Mouse (Mus musculus) embryo, embryonic 9.5 days (tissue): ENCODE data around the gene Slc27a5.

ENCODE experiments used
- DNase-seq: peaks from one replicate; pipeline ENCODE4 v3.0.0-alpha.2; 2017; ENCODE audit errors: extremely low spot score

Slc27a5 gene

GRCm38 (mm10) chr7:12998053-12998452 is at the start of gene Slc27a5:
Gene Slc27a5, minus strand, starts transcription at chr7:12998192.
- no peak for DNase-seq

GRCm38 (mm10) chr7:13046084-13046483 is 48.1 kb upstream of the Slc27a5 start:
- peak; percentile 66 for DNase-seq

- DNase-seq: no peak
These were observed 46.2 kb upstream of the Slc27a5 start for GRCm38 (mm10) chr7:13044254-13044625.

DNA sequence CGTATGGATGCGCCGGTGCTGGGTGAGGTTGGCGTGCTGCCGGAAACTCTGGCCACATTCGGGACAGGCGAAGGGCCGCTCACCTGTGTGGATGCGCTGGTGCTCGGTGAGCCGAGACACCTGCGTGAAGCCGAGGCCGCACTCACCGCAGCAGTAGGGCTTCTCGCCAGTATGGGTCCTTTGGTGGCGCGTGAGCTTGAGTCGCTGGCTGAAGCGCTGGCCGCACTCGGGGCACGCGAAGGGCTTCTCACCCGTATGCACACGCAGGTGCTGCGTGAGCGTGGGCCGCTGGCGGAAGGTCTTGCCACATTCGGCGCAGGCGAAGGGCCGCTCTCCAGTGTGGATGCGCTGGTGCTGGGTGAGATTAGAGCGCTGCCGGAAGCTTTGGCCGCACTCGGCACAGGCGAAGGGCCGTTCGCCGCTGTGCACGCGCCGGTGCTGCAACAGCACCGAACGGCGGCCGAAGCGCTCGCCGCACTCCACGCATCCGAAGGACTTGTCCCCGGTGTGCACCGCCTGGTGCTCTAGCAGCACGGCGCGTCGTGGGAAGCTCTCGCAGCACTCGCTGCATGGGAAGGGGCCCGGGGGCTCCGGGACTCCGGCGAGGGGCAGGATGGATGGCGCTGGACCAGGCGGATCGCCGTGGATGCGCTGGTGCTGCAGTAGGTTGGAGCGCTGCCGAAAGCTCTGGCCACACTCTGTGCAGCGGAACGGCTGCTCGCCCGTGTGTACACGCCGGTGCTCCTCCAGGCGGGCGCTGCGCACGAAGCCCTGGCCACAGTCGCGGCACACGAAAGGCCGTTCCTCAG is 45.7 kb upstream of the Slc27a5 start:
- peak; percentile 58 for DNase-seq

GRCm38 (mm10) chr7:13043120-13043444 is 45.1 kb upstream of the Slc27a5 start:
- DNase-seq: no peak

DNA sequence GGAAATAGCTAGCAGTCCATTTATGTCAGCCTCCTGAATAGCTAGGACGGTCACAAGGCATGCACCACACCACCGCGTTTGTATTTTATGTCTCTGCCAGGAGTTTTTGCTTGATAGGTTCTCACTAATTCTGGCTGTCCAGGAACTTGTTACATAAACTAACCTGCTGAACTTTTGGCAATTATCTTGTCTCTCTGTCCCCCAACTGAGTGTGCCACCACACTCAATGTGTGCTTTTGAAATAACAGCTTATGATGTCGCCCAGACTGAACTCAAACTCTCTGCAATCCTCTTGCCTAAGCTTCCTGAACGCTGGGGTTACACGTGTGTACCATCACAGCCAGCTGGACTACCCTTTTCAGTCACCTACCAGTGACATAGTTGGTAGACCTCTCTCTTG is 44.5 kb upstream of the Slc27a5 start:
- DNase-seq: no peak

GRCm38 (mm10) chr7:13041256-13041655 is 43.3 kb upstream of the Slc27a5 start:
- DNase-seq: no peak

DNA sequence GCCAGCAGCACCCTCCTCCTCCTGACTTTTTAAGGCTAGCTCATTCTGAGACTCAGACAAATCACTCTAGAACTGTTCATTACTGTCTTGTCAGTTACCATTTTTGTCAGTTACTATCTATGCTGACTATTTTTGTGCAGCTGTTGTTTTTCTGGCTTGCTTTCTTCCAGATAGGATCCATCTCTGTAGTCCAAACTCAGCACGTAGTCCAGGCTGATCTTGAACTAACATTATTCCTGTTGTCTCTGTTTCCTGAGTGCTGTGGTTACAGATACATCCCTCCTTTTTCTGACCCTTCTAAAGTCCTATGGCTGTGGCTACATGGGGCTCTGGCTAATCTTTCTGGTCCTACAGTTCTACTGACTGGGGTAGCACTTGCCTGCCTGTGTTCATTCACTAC is 41.2 kb upstream of the Slc27a5 start:
- DNase-seq: no peak

GRCm38 (mm10) chr7:13038621-13039169 is 40.7 kb upstream of the Slc27a5 start:
- DNase-seq: no peak

DNA sequence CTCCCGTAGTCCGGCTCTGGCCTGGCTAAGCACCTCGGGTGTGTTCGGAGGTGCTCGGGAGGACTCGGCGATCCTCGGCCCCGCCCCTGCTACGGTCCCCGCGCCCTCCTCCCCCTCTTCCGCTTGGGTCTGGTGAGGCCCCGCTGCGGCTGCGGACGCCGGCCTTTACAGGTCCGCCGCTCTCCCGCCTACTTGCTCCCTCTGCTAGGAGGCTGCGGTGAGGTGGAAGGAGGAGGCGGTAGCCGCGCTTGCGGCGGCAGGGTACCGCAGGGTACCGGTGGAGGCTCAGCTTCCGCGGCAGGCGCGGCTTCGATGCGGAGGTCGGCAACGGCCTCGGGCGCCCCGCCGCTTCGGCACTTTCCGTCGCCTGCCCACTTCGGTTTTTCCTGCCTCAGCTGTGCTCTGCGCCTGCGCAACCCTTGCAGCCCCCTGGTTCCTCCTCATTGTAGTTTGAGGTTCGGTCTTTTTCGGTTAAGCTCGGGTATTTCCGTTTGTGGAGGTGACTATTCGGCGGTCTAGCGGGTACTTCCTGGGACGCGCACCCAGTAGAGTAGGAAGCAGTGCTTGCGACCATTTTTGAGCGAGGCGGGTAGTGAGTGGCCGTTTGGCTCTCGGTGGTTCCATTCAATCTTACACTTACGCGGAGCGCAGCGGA is 40.0 kb upstream of the Slc27a5 start, which contains the start of gene Ube2m:
Gene Ube2m (minus strand): TSS at position 375 of the 655 bp plus-strand sequence.
- DNase-seq: peak; percentile 99

- DNase-seq: no peak
These were observed 39.4 kb upstream of the Slc27a5 start for GRCm38 (mm10) chr7:13037366-13037765.

- DNase-seq: no peak
These were observed 38.8 kb upstream of the Slc27a5 start for GRCm38 (mm10) chr7:13036806-13037205.

DNA sequence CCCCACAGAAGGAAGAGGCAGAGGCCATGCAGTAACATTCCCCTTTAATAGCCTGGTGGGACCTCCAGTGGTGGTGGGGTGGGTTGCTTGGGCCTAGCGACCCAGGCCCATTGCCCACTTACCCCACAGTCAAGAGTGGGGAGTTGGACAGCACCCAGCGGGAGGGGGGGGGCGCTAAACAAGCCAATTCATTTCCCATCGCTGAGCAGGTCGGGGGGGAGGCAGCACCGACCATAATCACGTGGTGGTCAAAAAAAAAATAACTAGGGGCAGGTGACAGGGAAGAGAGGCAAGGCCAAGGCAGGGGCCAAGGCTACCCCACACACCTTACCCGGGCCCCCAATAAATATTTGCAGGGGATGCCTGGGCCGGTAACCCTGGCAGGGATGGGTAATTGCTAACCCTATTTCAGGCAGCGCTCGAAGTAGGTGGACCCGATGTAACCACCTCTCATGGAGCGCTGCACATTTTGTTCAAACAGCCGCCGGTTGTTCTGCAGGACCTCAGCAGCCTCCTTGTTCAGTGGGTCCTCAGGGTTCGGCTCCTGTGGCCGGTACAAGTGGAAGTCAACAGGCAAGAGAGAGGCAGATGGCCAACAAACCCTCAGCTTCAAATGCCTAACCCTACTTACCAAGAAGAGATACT is 37.3 kb upstream of the Slc27a5 start:
- no peak for DNase-seq

GRCm38 (mm10) chr7:13034148-13034977 is 36.4 kb upstream of the Slc27a5 start, which contains the start of gene Chmp2a:
Gene Chmp2a, minus strand, starts transcription at chr7:13034807.
- peak; percentile 98 for DNase-seq

DNA sequence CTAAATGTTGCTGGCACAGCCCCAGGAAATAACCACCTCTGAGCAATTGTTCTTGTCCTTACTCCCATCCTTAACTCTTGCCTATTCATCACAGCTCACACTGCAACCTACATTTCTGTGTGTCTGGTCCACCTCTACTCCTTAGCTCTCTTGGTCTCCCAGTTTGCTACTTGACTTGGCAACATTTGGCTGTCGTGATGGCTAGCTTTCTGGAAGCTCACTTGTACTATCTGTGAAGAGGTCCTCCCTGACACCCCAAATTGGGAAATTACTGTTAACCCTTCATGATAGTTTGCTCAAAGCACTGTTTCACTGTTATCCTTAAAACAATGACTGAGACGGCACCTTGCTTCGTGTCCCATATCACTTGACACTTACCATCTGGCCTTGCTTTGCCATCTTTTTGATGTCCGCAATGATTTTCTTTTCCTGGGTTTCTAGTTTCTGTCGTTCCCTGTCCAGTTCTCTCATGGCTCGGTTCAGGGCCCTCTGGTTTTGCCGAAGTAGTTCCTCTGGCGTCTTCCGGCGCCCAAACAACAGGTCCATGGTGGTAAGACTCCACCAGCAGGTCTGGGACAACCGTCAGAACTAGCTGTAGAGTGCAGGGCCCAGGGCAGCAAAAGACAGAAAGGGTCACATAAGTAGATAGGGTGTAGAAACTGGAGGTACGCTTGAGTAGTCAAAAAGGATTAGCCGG is 35.6 kb upstream of the Slc27a5 start:
- DNase-seq: no peak

- DNase-seq: no peak
These were observed 34.5 kb upstream of the Slc27a5 start for GRCm38 (mm10) chr7:13032541-13032940.

GRCm38 (mm10) chr7:13031983-13032382 is 34.0 kb upstream of the Slc27a5 start:
- no peak for DNase-seq

DNA sequence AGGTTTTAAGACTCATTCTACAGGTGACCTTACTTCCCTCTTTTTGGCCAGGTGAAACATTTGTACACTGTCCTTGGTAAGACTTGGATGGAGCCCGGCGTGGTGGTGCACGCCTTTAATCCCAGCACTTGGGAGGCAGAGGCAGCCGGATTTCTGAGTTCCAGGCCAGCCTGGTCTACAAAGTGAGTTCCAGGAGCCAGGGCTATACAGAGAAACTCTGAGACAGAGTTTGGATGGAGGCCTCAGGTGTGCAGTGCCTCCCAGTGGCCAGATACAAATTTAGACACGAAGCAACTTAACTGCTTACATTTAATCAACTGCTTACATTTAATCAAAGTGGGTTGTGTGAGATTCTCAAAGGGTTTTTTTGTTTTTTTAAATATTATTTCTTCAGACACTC is 33.1 kb upstream of the Slc27a5 start:
- DNase-seq: no peak

DNA sequence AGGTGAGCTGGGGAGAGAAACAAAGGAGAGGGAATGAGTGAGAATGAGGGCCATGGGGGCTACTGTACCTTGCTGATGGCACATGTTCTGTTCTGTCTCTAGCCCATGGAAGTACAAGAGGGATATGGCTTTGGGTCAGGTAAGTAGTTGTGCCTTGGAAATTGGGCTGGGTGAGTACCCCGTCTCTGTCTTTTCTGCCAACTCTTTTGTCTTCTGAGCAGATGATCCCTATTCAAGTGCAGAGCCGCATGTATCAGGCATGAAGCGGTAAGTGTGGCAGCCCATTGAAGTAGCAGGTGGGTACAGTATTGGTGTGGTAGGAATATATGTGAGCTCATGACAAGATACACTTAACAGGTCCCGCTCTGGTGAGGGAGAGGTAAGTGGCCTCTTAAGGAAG is 31.0 kb upstream of the Slc27a5 start:
- DNase-seq: no peak

DNA sequence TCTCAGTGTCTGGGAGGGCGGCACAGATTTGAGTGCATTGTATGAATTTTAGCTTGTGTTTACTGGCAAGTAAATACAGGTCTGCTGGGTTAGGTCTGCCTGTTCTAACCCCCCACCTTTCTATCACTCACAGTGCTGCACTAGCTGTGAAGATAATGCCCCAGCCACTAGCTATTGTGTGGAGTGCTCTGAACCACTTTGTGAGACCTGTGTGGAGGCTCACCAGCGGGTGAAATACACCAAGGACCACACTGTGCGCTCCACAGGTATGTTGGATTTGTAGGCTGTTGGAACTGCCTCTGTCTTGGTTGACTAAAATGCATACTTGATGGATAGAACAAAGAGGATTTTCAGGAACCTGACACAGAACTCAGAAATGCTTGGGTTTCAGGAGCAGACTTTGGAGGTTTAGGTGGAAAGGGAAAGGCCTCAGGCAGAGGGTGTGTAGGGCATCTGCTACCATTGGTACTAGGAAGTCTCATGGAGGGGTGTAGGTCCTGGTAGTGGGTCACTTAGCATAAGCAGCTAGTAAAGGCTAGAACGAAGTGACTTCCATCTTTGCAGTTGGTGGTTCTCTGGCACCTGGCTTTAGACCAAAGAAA is 27.6 kb upstream of the Slc27a5 start:
- no peak for DNase-seq

- peak; percentile 83 for DNase-seq
These were observed 26.8 kb upstream of the Slc27a5 start for GRCm38 (mm10) chr7:13024805-13025204.
